Mouse (Mus musculus) regulatory T cell (primary cell): Measurements from ENCODE around the gene Blnk.

Experiments
- in situ Hi-C: fragments of 300-600 bp; cut with MboI, MseI; formaldehyde crosslinking; loops from one replicate; pipeline ENCODE4 v1.15.1; 2025; ENCODE audit warnings: high pct_unique_total_duplicates

Blnk gene

GRCm38 (mm10) chr19:41003694-41004315 lies 9.5 kb upstream of the Blnk start:
- in situ Hi-C loops, result no loop called here

GRCm38 (mm10) chr19:40999569-40999968 lies 5.2 kb upstream of the Blnk start:
- in situ Hi-C loops, result no loop called here

GRCm38 (mm10) chr19:40998469-40999170 lies 4.3 kb upstream of the Blnk start:
- in situ Hi-C loops, result no loop called here

GRCm38 (mm10) chr19:40996722-40997121 lies 2.4 kb upstream of the Blnk start:
- in situ Hi-C loops, result no loop called here

GRCm38 (mm10) chr19:40995449-40996401 lies 1.4 kb upstream of the Blnk start:
- in situ Hi-C loops, result no loop called here

GRCm38 (mm10) chr19:40994911-40995310 lies 576 bp upstream of the Blnk start:
- in situ Hi-C loops, result no loop called here

GRCm38 (mm10) chr19:40993356-40993755 lies 979 bp downstream of the Blnk start:
- in situ Hi-C loops, result no loop called here

GRCm38 (mm10) chr19:40992517-40993044 lies 1.8 kb downstream of the Blnk start:
- in situ Hi-C loops, result no loop called here

- in situ Hi-C loops, result no loop called here
Observed at GRCm38 (mm10) chr19:40992096-40992495, 2.2 kb downstream of the Blnk start.

- in situ Hi-C loops, result no loop called here
Observed at GRCm38 (mm10) chr19:40991626-40992025, 2.7 kb downstream of the Blnk start.

- in situ Hi-C loops, result no loop called here
Observed at GRCm38 (mm10) chr19:40990781-40991343, 3.5 kb downstream of the Blnk start.

GRCm38 (mm10) chr19:40989961-40990600 lies 4.3 kb downstream of the Blnk start:
- in situ Hi-C loops, result no loop called here

GRCm38 (mm10) chr19:40988856-40989255 lies 5.5 kb downstream of the Blnk start:
- in situ Hi-C loops, result no loop called here

- in situ Hi-C loops, result no loop called here
Observed at GRCm38 (mm10) chr19:40984536-40984935, 9.8 kb downstream of the Blnk start.

GRCm38 (mm10) chr19:40980671-40981070 lies 13.7 kb downstream of the Blnk start:
- in situ Hi-C loops, result no loop called here

GRCm38 (mm10) chr19:40978026-40978425 lies 16.3 kb downstream of the Blnk start:
- in situ Hi-C loops, result no loop called here

GRCm38 (mm10) chr19:40976946-40977917 lies 17.1 kb downstream of the Blnk start:
- in situ Hi-C loops, result no loop called here

- in situ Hi-C loops, result no loop called here
Observed at GRCm38 (mm10) chr19:40971273-40971914, 22.9 kb downstream of the Blnk start.

- in situ Hi-C loops, result no loop called here
Observed at GRCm38 (mm10) chr19:40970775-40971174, 23.6 kb downstream of the Blnk start.
